Mouse (Mus musculus): ENCODE results near the gene Vmn2r34.
"Not testable (repeated sequence)": the region's sequence is repeated elsewhere in the genome, so short reads cannot be mapped to it uniquely, and the experiment has no call there.

Gene Vmn2r34

DNA sequence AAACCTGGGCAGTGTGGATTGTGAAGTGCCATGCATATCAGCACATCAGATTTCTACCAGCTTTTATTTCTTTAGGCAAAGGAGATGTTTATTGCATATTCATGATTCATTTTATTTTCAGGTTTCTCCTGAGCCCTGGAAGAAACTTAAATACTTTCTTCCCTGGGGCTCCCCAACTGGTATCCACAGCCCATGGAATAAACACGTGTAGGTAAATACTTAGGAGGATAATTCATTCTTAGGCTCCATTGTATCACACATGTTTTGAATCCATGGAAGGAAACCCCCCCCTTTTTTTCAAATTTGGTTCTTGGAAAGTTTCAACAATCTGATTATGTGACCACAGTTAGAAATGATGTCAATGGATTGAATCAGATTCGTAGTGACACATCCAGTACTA, at the start of gene Vmn2r34:
TSS of gene Vmn2r34 (minus strand) at position 101 of the 400 bp plus-strand sequence.
- in situ Hi-C loops (cut with MboI; ENCODE audit: low pct_unique_long_range_greater_than_20kb in 1 of 2, low sequenced_read_pairs in 2 of 2, unreplicated experiment in 1 of 2), result not testable (repeated sequence)

DNA sequence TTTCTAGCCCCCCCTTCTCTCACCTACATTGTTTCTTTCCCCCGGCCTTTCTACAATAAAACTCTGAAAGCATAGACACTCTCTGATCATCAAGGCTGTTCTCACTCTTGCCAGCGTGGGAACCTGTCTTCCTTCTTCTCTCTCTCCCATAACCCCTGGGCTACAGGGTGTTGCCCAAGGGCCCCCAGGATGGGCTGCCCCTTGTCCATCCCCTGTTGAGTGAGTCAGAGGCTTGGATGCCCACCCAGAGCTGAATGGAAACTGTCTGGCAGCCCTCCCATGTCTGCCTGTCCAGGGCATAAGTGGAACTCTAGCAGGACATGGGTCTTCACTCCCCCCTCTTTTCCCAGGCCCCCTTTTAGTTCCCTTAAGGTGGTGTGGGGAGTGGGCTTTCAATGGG, 15.3 kb downstream of the Vmn2r34 start:
- in situ Hi-C loops (cut with MboI; ENCODE audit: low pct_unique_long_range_greater_than_20kb in 1 of 2, low sequenced_read_pairs in 2 of 2, unreplicated experiment in 1 of 2), result not testable (repeated sequence)

All from mouse embryonic stem cell (cell line).